Mouse (Mus musculus): ENCODE results near the gene Gm28891. TPM values are rescaled to one million over a fixed set of nuclear protein-coding genes. Genes with fewer than 3 reads are reported as not detected.
"Not testable (repeated sequence)": the region's sequence is repeated elsewhere in the genome, so short reads cannot be mapped to it uniquely, and the experiment has no call there.

Gm28891 gene
- polyA plus RNA-seq (2015; fragmentation: Nextera tagmentation; extraction: Ambion mirVana), result not detected in 2 replicates

GRCm38 (mm10) chrY:60240902-60241301 lies at the start of gene Gm28891:
Gm28891 (plus strand) TSS chrY:60241202.
- not testable (repeated sequence) for H3K4me2 ChIP-seq (replicated peaks); H3K27ac ChIP-seq; H3K4me1 ChIP-seq; H3K9ac ChIP-seq; H3K36me3 ChIP-seq; H3K9me3 ChIP-seq; ATAC-seq (ENCODE audit: low FRiP score, low read depth); H3K27me3 ChIP-seq; H3K4me3 ChIP-seq
- WGBS, result 100% methylated on average over 1 of the region's 8 CpGs

All from limb, embryonic 13.5 days (tissue).